Mouse (Mus musculus) spleen, postnatal 10 days (tissue): ENCODE results near the gene Gm37240.

Experiments used
- DNase-seq, 2 experiments: peaks; one replicate each; pipeline ENCODE4 v3.0.0; 2021 to 2022; ENCODE audit warnings: low spot score in 2 of 2

Gene Gm37240

DNA sequence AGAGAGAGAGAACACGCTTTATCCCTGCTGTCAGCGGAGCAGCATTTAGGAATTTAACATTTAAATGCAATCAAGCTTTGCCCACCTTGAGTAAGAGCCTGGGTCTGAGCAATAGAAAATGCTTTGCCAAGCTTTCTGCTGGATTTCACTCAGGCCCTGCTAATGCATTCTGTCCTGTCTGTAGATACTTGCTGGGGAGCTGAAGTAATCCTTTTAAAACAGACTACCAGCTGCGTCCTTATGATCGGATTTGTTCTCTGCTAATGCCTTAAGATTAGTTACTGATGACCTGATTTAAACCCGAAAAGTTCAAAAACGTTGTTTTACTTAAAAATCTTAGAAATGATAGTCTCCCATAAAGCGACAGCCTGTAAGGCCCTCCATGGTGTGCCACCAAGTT is 206.2 kb downstream of the Gm37240 start:
- DNase-seq: no peak

DNA sequence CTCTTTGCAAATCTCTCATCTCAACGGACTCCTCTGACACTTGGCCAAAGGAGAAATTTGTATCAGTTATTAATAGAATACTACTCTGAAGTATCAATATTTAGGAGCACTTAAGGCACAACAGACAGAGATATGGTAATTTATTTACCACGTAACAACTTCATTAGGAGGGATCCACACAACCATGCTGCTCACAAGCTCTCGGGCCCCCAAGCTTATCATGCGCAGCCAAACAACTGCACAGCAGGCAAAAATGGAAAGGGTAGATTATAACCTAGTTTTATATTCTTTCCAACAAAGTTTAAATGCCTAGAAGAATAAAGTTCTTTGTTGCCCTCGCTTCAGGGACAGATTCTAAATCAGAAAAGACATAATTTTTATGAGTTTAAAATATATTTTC is 207.4 kb downstream of the Gm37240 start:
- DNase-seq: no peak

DNA sequence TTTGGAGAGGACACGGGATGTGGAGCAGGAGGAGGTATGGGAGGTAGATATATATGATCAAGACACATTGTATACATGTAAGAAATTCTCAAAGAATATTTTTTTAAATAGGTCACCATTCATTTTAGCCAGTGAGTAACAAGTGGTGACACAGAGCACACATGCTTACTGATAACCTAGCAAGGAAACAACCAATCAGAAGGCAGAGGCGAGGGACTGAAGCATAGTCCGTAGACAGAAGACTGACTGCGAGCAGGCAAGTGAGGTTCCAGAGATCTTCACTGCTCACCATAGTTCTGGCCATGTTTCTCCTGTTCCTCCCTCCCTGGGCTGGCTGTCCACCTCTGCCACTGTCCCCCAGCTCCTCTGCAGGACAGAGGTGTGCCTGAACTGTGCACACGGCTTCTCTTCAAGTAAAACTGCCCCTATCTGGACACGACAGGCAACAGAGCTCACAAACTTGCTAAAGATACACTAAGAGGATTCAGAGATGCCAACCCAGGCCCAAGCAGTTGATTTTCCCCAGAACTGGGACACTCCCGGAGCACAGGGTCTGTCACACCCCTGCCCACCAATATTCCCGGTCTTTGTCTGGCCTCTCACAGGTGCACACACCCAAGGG is 207.9 kb downstream of the Gm37240 start:
- DNase-seq: no peak

DNA sequence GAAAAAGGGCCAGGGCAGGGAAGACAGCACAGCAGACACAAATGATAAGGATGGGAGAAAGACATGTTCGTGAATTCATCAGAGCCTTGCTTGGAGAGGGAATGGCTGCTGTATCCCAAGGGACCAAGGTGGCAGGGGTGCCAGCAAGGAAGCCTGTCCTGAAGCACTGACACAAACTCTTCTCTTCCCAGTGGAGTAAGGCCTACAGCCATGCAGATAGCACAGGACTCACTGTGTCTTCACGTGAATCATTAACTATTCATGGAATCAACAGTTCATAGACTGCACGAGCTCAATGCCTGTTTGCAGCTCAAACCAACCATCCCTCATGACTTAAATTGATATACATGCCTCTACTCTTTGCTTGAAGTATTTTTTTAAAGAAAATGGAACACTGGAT is 209.4 kb downstream of the Gm37240 start:
- no peak for DNase-seq

DNA sequence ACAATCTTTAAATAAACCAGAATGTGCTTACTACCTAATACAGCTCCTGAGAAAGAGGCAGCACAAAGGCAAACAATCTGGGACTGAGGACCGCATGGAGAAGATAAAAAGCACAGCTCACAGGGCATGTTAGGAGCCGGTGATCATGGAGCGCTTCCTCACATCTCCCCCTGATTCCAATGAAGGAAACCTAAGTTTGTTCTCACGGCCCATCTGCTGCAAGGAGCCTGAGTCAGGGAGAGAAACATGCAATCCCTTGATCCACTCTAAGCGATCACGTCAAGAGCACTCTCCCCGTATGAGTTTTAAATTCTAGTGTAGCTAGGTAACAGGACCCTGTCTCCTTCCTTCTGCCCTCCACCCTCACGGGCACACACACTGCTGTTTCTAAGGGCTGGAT is 210.2 kb downstream of the Gm37240 start:
- no peak for DNase-seq

DNA sequence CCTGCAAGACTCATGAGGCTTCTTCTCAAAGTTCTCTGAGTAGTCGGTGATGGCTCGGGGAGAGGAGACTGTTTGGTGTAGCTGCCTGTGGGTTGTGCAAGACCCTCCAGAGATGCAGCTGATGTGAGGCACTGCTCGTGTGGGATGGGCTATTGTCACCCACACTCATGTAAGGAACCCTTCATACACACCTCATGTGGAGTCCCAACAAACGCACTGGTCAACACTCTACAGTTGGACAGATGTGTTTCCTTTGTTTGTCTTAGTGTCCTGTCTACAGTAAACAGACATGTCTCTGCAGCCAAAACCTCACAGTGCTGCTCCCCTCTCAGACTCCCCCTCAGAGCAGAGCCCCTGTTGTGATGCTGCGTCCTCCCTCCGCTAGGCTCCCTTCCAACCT is 217.5 kb downstream of the Gm37240 start:
- DNase-seq: no peak

DNA sequence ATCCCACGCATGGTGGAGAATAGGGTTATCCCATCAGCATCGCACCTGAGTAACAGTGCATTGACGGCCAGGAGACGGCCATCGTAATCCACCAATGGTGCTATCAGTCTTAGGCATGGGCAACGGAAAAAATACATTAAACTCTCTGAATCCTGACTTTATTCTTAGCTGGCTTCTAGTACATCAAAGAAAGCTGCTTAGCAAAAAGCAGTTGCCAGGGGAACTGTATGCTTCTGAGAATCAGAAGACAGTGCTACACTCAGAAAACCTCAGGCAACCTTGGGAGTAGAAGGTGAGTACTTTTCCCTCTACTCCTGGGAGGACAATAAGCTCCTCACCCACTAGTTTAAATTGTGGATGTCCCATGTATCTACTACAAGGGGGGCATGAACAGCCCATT is 219.6 kb downstream of the Gm37240 start:
- no peak for DNase-seq

DNA sequence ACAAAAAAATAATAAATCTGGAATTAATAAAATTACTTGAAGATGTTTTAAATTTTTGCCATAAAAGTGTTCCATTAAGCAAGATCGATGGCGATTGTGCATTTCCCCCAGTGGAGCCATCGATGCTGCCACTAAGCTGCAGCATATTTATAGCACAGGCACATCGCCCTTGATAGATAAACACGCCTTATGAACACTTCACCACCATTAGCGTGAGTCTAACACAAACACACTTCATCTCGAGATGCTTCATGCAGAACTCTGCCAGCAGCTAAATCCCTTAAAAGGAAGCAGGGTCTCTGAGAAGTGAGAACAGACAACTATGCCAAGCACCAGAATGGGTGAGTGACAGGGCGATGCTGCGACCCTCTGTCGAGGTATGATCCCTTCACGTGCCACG is 220.6 kb downstream of the Gm37240 start:
- DNase-seq: no peak

DNA sequence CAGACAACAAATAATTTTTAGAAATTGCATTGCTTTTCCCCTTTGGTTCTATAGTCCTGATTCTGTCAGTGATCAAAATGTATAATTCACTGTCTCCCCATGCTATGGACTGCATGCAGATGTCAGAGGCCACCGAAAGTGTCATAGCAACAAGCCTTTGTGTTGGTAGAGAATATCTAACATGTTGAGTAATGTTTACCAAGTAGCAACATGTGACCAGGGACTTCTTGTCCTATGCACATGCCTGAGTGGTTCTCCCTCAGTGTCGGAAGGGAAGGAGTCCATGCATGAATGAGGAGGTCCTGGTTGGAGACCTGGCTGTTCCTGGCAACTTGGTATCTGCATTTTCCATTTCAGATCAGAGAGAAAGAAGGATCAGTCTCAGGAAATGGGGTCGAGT is 221.2 kb downstream of the Gm37240 start:
- no peak for DNase-seq

DNA sequence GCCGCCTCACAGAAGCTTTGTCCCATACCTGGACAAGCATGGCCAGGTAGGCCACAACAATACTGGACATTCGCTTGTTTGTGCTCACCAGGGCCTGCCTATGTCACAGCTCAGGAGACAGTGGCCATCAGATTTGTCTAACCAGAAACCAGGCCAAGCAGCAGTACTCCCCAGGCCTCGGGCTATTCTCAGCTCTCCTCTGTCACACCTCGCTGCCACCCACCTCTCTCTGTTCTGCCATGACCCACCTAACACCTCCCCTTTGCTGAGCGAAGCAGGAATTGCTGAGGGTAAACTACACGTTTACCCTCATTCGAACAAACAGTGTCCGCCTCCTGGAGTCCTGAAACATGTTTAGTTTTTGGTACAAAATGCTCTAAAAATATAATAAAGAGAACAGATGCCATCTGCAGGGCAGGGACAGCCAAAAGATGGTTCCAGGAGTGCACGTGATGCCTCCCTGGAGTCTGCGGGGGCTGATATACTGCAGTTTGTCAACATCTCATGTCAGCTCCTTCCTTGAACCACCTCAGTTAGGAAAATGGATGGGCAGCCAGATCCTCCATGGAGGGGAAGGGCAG is 222.6 kb downstream of the Gm37240 start:
- no peak for DNase-seq

DNA sequence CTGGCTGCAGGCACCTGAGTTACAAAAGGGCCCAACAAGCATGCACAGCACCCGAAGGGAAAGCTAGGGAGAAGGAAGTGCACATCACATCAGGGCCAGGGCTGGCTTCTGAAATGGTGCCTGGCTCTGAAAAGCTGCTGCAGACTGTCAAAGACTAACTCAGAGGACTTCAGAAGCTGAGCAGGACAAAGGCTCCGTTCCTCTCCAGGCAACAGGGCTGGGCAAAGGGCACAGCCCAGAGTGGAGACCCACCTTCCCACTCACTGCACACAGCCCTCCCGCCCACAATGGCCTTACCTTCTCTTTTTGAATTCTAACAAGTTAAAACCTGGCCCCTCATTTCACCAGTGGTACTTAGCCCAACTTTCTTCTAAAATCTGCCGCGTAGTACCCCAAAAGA is 223.5 kb downstream of the Gm37240 start:
- no peak for DNase-seq

DNA sequence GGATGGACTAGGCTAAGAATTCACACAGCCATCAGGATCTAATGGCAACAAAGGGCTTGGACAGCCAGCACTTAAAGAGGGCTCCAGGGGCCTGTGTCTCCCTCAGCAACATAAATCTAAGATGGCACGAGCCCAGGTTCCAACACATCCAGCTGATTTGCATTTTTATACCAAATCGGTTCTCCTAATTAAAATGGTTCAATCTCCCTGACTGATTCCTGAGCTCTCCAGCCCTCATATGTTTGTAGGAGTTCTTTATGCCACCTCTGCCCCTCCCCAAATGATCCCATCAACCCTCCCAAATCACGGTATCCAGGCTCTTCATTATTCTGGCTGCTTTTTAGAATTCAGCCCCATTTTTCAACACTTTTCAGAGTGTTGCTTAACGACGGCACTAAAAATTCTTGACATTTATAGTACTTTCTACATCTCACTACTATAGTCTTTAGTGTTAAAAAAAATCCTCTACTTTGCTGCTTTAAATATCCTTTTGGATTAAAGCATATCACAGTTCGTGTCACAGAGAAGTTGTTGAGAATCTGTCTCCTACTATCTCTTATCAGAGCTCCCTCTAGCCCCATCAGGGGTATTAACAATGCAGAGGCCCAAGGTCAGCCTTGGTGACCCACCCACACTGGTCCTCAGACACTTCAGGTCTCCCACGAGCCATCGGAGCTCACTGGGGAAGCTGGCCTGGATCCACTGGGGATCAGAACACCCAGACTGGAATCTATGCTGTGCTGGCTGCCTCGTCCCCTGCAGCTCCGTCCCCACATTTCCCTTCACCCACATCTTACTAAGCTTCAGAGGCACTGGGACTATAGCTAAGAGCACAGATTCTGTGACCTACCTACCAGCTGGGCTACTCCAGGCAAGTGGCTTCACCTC is 225.1 kb downstream of the Gm37240 start:
- no peak for DNase-seq

DNA sequence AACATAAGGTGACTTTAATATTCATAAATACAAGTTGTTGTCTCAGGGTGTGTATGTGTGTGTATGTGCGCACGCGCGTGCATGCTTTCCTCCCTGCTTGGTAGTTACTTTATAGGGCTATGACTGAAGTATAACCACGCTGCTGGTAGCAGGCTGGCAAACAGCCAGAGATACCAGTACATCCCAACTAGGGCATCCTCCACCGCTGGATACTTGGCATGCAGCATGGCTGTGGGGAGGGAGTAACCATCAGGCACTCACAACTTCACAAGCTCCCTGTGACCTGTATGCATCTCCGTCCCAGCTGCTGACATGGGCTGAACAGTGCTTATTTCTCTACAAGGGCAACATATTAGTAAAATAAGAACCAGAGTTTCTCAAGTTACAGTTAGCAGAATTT is 227.6 kb downstream of the Gm37240 start:
- no peak for DNase-seq

DNA sequence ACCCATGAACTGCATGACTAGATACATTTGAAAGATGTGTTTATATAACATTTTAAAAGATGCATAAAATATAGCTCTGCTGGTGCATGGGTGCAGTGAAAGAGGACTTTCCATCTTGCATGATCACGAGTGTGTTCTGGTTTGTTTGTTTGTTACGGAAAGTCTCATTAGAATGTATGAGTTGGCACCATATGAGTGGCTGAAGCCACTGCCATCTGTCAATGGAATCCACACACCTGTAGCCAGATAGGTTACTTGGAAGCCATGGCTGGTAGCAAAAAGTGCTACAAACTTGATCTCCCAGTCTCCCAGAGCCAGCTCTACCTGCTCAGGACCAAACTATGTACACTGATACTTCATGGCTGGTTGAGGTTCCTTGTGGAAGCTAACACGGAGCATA is 231.8 kb downstream of the Gm37240 start:
- DNase-seq: no peak

DNA sequence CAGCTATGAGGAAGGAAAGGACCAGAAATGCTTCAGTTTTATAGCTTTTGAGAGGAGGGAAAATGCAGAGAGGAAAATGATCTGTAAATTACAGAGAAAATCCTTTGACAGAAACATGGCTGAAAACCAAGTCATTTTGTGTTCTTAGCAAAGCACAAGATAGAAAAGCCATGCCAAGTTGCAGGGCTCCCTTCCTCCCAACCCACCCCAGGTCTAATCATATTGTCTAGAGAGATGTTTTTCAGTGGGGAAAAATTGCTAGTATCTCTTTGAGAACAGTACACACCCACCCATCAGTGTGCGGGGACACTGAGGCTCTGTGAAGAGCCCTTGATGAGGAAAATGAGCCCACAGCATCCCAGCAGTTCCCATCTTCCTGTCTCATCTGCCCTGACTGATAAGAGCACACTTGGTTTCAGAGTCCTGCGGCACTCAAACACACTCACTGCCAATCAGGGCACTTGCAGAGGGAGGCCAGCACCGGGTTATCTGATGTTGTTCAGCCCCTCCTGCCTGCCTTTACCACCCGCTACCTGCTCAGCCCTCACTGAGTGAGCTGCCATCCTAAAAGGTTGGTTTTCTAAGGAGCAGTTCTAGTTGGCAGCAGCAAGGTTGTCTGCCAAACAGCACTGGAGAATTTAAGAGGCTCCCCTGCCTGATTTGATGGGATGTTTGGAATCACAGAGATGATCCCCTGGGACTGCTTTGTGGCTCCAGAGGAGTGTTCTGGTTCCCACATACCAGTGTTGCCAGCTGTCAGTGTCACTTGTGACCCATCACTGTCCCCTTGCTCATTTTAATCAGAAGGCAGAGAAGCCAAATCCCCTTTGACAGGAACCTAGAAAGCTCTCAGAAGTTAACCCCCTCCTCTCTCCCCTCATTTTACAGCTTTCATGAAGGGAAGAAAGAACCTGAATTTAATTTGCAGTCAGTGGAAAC is 234.3 kb downstream of the Gm37240 start:
- no peak for DNase-seq

DNA sequence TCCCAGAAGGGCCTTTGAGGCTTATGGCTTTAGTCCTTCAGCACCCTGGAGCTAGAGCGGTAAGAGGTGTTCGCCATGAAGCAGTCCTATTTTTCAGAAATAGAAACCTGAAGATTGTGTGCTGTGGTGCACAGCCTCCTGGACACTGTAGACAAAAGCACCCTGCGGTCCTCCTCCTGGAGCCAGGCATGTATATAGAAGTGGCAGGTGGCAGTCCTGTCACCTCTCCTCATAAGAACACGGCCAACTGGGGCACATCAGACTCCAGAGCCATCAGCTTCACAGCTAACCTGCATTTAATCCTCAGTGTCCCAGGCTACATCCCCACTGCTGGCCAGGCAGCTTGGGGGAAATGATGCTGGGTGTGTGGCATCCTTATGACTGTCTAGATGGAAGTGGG is 238.1 kb downstream of the Gm37240 start:
- no peak for DNase-seq

DNA sequence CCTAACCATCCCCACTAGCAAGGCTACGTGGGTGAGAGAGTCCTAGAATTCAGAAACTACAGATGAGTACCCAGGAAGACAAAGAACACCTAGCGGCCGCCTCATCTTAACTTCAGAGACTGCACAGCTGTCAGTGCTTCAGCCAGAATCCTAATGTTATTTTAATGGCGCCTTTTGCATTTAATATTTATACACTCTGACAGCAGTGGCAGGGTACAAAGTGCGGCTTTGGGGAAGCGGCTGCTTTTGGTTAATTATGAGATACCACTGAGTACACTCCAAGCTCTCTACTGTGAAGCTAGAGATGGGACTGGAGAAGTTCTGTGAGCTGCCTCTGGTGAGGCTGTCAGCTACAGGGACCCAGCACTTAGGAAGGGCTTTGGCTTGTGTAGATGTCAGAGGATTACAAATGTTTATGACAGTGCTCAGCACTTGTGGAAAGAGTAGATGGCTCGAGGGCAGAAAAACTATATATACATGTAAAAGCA is 241.8 kb downstream of the Gm37240 start:
- no peak for DNase-seq

DNA sequence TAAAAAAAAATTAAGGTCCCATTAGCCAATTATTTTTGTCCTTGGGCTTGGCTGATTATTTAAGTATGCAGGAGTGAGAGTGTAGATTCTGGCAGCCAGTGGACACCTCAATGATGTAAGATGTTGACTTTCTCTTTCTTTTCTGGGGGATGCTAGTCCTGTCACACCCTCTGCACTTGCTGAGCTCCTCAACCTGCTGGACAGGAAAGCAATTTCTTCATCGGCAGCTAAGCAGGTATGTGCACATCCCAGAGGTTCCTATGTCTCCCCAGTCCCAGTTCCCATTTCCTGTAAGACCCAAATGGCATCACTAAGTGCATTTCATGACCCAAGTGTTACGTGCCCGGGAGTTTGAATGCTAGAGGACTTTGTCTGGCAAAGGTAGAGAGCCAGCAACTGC is 242.5 kb downstream of the Gm37240 start:
- no peak for DNase-seq

DNA sequence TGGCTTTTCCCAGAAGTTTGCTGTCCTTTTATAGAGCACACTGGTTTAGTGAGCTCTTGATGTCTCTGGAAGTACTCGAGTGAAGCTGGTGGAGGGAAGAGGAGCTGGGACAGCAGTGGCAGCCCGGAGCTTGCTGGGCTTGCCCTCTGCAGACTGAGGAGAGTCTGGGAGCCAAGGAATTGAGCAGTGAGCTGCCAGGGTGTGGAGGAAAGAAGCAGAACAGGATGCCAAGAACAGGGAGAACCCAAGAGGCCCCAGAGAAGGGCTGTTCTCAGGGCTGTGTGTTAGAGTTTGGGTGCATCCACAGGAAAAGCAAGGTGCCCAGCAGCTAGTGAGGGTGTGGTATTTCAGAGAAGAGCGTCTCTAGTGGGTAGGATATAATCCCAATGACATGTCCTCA is 245.6 kb downstream of the Gm37240 start:
- DNase-seq: no peak

DNA sequence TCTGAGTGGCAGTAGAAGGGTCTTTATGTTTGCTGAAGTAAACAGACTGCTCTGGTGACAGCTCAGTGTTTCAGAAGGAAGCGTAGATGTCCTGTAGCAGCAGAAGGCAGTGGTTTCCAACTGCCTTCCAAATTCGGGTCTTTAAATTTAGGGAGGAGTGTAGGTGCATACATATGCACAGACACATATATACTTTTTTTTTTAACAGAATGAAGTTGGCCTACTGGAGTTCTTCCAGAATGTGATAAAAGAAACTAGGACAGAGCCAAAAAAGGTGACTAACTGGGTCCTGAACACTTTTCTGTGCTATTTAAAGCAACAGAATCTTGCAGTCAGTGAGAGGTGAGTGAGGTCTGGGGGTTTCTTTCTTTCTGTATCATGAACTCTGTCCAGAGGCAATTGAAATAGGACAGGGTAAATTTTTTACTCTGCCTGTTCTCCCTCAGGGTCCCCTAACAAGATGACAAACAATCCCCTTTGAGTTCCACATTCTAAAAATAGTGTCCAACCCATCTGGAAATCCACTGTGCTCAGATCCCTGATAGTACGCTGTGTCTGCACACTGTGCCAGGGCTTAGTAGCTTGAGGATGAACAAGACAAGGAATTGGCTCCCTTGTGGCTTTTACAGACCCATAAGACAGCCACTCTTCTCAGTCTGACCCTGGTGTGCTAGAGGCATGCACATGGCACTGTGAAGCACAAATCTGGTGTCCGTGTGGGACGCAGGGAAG is 250.4 kb downstream of the Gm37240 start:
- no peak for DNase-seq

DNA sequence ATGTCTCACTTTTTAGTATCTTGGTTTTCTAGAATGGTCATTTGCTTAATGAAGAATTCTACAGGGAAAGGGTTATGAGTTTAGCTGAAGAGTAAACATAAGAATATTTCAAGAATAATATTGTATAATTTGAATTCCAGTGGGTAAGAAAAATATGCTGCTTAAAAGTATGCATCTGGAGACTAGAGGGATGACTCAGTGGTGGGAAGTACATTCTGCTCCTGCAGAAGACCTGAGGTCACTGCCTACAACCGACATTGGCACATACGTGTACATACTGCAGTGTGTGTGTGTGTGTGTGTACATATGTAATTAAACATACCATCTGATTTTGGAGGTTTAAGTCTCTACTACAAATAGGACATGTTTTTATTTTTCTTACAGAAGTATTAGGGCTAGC is 251.7 kb downstream of the Gm37240 start:
- DNase-seq: no peak
